Mouse (Mus musculus): Measurements from ENCODE around the gene Golgb1.

Golgb1 gene

DNA sequence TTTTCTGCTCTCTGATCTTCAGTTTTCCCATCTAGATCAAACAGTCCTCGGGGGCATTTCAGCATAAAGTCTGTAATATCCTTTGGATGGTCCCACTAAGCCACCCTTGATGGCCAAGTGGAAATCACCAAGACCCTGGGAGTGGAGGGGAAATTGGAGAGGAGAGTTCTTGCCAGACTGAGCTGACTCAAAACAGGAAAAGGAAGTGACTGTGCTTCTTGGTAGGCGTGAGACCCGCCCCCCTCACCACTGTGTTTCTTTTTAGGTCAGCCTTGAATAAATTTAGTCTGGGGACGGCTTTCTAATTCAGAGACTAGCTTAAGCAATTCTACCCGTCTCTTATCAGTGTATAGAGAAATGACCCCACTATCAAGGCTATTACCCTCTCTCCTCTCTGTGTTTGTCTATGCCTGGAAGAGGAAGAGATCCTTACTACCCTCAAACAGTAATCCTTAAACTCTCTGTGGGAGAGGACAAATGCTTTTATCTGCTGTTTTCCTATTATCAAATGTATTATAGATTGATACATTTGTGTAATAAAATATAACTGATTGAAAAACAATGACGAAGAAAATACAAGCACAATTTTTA, 66.3 kb downstream of the Golgb1 start:
- no peak for DNase-seq (ENCODE audit: extremely low spot score, low read depth, low spot score)

DNA sequence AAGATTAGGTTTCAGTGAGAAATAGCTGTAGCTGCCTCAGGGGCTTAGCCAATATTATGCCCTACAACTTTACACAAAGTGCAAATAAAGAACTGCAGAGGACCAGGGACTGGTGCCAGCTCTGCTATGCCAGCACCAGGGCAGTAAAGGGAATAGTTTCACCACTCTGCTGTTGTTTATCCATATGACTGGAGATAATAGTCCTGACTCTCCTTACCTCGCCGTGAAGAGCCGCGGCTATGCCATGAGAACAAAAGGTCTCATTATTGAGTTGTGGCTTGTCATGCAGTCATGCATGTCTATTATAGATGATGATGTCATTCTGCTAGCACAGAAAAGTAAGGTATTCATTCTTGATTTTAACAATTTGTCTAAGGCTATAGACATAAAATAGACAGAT, 67.0 kb downstream of the Golgb1 start:
- DNase-seq (ENCODE audit: extremely low spot score, low read depth, low spot score) = no peak

DNA sequence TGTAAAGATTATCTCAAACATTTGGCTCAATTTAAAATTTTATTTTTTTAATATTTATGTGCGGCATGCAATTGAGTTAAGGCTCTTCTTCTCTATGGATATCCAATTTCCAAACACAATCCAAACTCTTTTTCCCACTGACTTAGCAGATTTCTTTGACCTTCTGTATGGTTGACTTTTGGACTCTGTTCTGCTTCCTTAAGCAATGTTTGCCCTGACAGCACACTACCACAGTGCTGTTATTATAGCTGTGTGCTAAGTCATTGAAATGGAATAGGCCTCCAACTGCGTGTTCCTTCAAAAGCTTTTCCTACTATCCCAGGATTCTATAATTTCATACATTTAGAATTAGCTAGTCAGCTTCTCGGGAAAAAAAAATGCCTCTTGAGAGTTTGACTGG, 68.7 kb downstream of the Golgb1 start:
- DNase-seq (ENCODE audit: extremely low spot score, low read depth, low spot score) = no peak

DNA sequence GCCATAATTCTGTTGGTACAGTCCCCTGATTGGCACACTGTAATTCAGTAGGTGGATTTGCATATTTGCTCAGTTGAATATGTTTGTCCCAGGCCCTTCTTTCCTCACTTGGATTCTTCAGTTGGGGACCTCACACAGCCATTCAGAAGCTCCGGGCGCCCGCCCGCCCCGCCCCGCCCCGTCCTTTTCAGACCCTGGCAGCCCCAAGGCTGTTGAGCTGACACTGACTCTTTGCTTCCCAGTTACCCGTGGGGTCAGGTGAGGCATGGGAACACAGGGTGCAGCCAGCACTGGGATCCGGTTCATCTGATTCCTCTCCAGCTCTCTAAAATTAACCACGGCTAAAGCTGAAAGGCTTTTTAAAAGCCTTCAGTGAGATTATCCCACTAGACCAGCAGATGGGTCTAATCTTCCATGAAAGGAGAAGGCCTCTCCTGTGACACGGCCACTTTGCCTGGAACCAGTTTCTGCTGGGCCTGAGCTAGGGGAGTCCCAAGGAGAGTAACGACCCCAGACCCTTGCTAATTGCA, 70.0 kb downstream of the Golgb1 start:
- no peak for DNase-seq (ENCODE audit: extremely low spot score, low read depth, low spot score)

DNA sequence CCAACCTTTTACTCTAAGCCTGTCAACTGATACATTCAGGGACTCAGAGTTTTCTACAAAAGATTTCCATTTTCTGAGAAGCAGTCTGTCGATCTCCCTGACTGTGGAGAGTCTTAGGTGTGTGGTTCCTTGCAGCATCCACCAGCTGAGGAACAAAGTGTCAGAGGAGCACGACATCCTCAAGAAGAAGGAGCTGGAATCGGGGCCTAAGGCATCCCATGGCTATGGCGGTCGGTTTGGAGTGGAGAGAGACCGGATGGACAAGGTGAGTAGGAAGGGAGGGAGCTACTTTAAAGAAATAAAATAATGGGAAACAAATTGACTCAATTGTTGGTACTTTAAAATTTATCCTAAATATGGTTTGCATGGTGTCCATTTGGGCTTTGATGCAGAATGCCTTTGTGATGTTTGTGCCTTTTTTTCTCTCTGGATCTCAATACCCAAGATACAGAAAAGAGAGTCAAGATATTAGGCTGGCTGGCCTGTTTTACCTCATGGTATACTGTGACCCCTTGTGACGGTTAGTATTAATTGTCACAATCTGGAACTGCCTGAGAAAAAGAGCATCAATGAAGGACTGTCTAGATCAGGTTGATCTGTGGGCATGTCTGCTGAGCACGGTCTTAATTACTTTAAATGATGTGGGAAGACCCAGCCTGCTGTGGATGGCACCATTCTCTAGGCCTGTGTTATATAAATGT, 71.7 kb downstream of the Golgb1 start:
- no peak for DNase-seq (ENCODE audit: extremely low spot score, low read depth, low spot score)

DNA sequence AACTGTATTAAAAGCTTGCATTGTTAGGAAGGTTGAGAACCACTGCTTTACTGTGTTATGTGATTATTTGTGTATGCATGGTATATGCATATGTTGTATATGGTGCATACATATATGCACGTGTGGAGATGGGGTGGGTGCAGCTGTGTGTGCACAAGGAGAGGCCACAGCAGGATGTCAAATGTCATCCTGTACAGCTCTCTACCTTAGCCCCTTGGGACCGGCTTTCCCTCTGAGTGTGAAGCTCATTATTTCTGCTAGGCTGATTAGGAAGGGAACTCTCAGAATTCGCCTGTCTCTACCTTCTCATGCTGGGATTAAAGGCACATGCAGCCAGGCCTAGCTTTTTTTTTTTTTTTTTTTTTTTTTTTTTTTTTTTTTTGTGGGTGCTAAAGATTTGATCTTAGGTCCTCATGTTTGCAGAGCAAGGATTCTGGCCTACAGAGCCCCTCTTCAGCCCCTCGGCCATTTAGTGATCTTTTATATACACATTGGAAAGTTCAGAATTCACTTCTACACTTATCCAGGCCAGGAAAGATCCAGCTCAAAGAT, 72.8 kb downstream of the Golgb1 start:
- DNase-seq (ENCODE audit: extremely low spot score, low read depth, low spot score) = no peak

DNA sequence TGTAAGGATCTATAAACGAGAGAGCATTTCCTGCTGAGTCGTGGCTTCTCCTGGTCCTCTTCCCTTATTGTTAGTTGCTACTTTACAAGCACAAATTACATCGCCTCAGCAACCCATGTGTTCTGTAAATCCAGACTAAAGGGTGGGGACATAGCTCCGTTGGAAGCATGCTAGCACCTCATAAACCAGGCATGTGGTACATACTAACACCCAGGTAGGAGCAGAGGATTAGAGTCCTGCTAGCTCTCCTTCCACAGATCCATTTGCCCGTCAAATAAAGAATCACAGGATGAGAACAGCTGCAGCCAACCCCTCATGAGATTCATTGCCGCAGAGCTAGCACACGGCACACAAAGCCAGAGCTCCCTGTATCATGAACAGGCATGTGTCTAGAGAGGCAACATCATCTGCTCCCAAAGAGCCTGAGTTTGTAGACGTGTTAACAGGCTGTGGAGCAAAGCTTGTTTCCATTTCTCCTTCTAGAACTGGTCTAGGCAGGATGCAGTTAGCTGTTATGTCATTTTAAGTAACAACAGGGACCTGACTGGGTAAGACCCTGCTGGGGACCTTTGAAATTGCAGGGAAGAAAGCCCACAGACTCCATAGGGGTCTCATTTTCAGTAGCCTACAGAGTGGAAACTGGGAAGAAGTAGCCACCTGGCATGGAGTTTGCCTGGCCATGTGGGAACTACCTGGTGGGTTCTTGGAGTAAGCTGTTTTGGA, 74.8 kb downstream of the Golgb1 start:
- DNase-seq (ENCODE audit: extremely low spot score, low read depth, low spot score) = peak; percentile 12

DNA sequence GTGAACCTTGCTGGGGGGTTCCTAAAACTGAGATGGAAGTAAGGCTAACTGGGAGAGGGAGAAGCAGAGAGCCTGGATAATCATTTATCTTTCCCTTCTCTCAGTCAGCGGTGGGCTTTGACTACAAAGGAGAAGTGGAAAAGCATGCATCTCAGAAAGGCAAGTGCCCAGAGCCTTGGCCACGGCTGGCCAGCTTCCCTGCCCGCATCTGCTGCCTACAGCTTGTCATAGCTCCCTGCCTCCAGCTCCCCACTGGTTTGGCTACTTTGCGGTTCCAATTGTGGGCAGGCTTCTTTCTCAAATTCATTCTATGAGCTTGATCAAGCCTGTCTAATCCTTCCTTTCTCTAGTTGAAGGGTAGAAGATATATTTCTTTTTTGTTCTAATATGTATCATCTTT, 76.1 kb downstream of the Golgb1 start:
- no peak for DNase-seq (ENCODE audit: extremely low spot score, low read depth, low spot score)

DNA sequence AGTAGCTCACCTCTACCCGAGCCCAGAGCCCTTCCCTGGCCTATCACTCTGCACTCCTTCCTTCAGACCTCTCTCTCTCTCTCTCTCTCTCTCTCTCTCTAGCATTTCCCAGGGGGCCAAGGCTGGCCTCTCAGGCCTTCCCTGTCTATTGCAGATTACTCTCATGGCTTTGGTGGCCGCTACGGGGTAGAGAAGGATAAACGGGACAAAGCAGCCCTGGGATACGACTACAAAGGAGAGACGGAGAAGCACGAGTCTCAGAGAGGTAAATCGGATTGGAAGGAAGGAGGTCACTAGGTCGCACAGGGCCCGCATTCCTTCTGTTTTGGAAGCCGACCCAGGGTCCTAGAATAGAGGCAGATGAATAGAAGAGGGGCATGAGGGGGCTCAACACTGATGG, 80.2 kb downstream of the Golgb1 start:
- DNase-seq (ENCODE audit: extremely low spot score, low read depth, low spot score) = no peak

DNA sequence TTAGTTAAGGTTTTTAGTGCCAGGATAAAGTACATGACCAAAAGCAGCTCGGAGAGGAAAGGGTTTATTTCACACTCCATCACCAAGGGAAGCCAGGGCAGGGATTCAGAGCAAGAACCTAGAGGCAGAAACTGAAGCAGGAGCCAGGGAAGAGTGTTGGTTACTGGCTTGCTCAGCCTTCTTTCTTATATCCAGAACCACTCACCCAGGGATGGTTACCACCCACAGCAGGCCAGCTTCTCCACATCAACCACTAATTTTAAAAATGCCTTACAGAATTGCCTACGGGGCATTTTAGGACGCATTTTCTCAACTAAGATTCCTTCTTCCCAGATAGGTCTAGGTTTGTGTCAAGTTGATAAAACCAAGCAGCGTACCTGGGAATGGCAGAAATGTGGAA, 88.5 kb downstream of the Golgb1 start:
- DNase-seq (ENCODE audit: extremely low spot score, low read depth, low spot score) = no peak

DNA sequence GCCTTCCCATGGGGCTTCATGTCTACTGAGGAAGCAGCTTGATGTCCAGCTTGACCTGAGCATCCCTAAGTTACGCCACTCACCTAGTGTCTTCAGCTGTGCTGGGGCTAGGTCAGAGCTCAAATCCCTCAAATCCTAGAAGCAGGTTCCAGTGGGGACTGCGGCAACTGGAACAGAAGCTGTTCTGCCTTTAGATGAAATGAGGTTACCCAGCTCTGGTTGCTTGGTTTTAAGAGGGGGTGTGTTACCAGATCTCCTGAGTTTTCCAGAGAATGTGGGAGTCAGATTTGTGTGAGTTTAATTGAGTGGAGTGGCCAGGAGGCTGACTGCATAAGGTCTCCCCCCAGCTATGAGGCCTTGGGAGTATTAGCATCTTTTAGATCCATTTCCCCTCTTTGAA, 104.2 kb downstream of the Golgb1 start:
- no peak for DNase-seq (ENCODE audit: extremely low spot score, low read depth, low spot score)
